Mouse (Mus musculus): ENCODE results near the gene Plac1. TPM values are rescaled to one million over a fixed set of nuclear protein-coding genes. Genes with fewer than 3 reads are reported as not detected.

Gene Plac1
- polyA plus RNA-seq, 1 experiment, result not detected

GRCm38 (mm10) chrX:53168623-53169022 lies 71.3 kb downstream of the Plac1 start:
- H3K27ac ChIP-seq (ENCODE audit: insufficient read depth, low read depth, low read length), result no peak overlapping the region
- H3K4me3 ChIP-seq (ENCODE audit: insufficient read depth, low read depth, low read length), result no peak overlapping the region
- WGBS, result 72% methylated on average over 2 of the region's 2 CpGs
- no peaks in the 10 kb centered on the region for H3K4me1 ChIP-seq (ENCODE audit: control insufficient read depth, insufficient read depth, low read length)
- TF ChIP-seq CTCF (IDR thresholded peaks at IDR 0.05; ENCODE audit: insufficient read depth, low read depth, low read length) (no peak), POLR2A (IDR thresholded peaks at IDR 0.05; ENCODE audit: insufficient read depth, low read depth, low read length) (no peak)

GRCm38 (mm10) chrX:53166901-53167525 lies 72.9 kb downstream of the Plac1 start:
- Histone ChIP-seq H3K27ac (ENCODE audit: insufficient read depth, low read depth, low read length) (no peak overlapping the region), H3K4me1 (ENCODE audit: control insufficient read depth, insufficient read depth, low read length) (no peaks in the 10 kb centered on the region), H3K4me3 (ENCODE audit: insufficient read depth, low read depth, low read length) (no peak overlapping the region)
- TF ChIP-seq CTCF (IDR thresholded peaks at IDR 0.05; ENCODE audit: insufficient read depth, low read depth, low read length), result no peak
- WGBS, result 54% methylated on average over 4 of the region's 4 CpGs

GRCm38 (mm10) chrX:53166251-53166900 lies 73.5 kb downstream of the Plac1 start:
- Histone ChIP-seq H3K4me3 (ENCODE audit: insufficient read depth, low read depth, low read length) (no peak overlapping the region), H3K27ac (ENCODE audit: insufficient read depth, low read depth, low read length) (no peak overlapping the region), H3K4me1 (ENCODE audit: control insufficient read depth, insufficient read depth, low read length) (no peaks in the 10 kb centered on the region)
- TF ChIP-seq CTCF (IDR thresholded peaks at IDR 0.05; ENCODE audit: insufficient read depth, low read depth, low read length), result no peak
- no peak for TF ChIP-seq POLR2A (IDR thresholded peaks at IDR 0.05; ENCODE audit: insufficient read depth, low read depth, low read length)
- WGBS, result 71% methylated on average over 15 of the region's 15 CpGs

GRCm38 (mm10) chrX:53162589-53162988 lies 77.3 kb downstream of the Plac1 start:
- H3K4me1 ChIP-seq (ENCODE audit: control insufficient read depth, insufficient read depth, low read length), result no peaks in the 10 kb centered on the region
- no peak overlapping the region for H3K27ac ChIP-seq (ENCODE audit: insufficient read depth, low read depth, low read length)
- no peak overlapping the region for H3K4me3 ChIP-seq (ENCODE audit: insufficient read depth, low read depth, low read length)
- TF ChIP-seq POLR2A (IDR thresholded peaks at IDR 0.05; ENCODE audit: insufficient read depth, low read depth, low read length) (no peak), CTCF (IDR thresholded peaks at IDR 0.05; ENCODE audit: insufficient read depth, low read depth, low read length) (no peak)
- 58% methylated on average over 4 of the region's 4 CpGs for WGBS

GRCm38 (mm10) chrX:53161583-53161982 lies 78.3 kb downstream of the Plac1 start:
- no peak for TF ChIP-seq POLR2A (IDR thresholded peaks at IDR 0.05; ENCODE audit: insufficient read depth, low read depth, low read length)
- TF ChIP-seq CTCF (IDR thresholded peaks at IDR 0.05; ENCODE audit: insufficient read depth, low read depth, low read length), result no peak

GRCm38 (mm10) chrX:53161115-53161514 lies 78.8 kb downstream of the Plac1 start:
- Histone ChIP-seq H3K4me3 (ENCODE audit: insufficient read depth, low read depth, low read length) (no peak overlapping the region), H3K27ac (ENCODE audit: insufficient read depth, low read depth, low read length) (no peak overlapping the region), H3K4me1 (ENCODE audit: control insufficient read depth, insufficient read depth, low read length) (no peaks in the 10 kb centered on the region)
- TF ChIP-seq POLR2A (IDR thresholded peaks at IDR 0.05; ENCODE audit: insufficient read depth, low read depth, low read length) (no peak), CTCF (IDR thresholded peaks at IDR 0.05; ENCODE audit: insufficient read depth, low read depth, low read length) (no peak)
- 29% methylated on average over 5 of the region's 5 CpGs for WGBS

More at GRCm38 (mm10) chrX:53161583-53161982, 78.3 kb downstream of the Plac1 start:
- H3K4me3 ChIP-seq (ENCODE audit: insufficient read depth, low read depth, low read length), result no peak overlapping the region
- no peak overlapping the region for H3K27ac ChIP-seq (ENCODE audit: insufficient read depth, low read depth, low read length)
- no peaks in the 10 kb centered on the region for H3K4me1 ChIP-seq (ENCODE audit: control insufficient read depth, insufficient read depth, low read length)
- WGBS, result 59% methylated on average over 4 of the region's 4 CpGs

- Histone ChIP-seq H3K27ac (ENCODE audit: insufficient read depth, low read depth, low read length) (no peak overlapping the region), H3K4me1 (ENCODE audit: control insufficient read depth, insufficient read depth, low read length) (no peaks in the 10 kb centered on the region), H3K4me3 (ENCODE audit: insufficient read depth, low read depth, low read length) (no peak overlapping the region)
- WGBS, result 77% methylated on average over 2 of the region's 2 CpGs
- TF ChIP-seq CTCF (IDR thresholded peaks at IDR 0.05; ENCODE audit: insufficient read depth, low read depth, low read length), result no peak
- no peak for TF ChIP-seq POLR2A (IDR thresholded peaks at IDR 0.05; ENCODE audit: insufficient read depth, low read depth, low read length)
Measured at GRCm38 (mm10) chrX:53148039-53148438, 91.9 kb downstream of the Plac1 start.

GRCm38 (mm10) chrX:53146389-53146917 lies 93.5 kb downstream of the Plac1 start:
- WGBS, result 87% methylated on average over 5 of the region's 5 CpGs
- TF ChIP-seq POLR2A (IDR thresholded peaks at IDR 0.05; ENCODE audit: insufficient read depth, low read depth, low read length) (no peak), CTCF (IDR thresholded peaks at IDR 0.05; ENCODE audit: insufficient read depth, low read depth, low read length) (no peak)
- H3K4me1 ChIP-seq (ENCODE audit: control insufficient read depth, insufficient read depth, low read length), result no peaks in the 10 kb centered on the region
- H3K4me3 ChIP-seq (ENCODE audit: insufficient read depth, low read depth, low read length), result no peak overlapping the region
- no peak overlapping the region for H3K27ac ChIP-seq (ENCODE audit: insufficient read depth, low read depth, low read length)

- TF ChIP-seq POLR2A (IDR thresholded peaks at IDR 0.05; ENCODE audit: insufficient read depth, low read depth, low read length) (no peak), CTCF (IDR thresholded peaks at IDR 0.05; ENCODE audit: insufficient read depth, low read depth, low read length) (no peak)
- no peak overlapping the region for H3K4me3 ChIP-seq (ENCODE audit: insufficient read depth, low read depth, low read length)
- WGBS, result 78% methylated on average over 2 of the region's 2 CpGs
Measured at GRCm38 (mm10) chrX:53139641-53140040, 100.3 kb downstream of the Plac1 start.

More at GRCm38 (mm10) chrX:53139641-53140040, 100.3 kb downstream of the Plac1 start:
- H3K27ac ChIP-seq (ENCODE audit: insufficient read depth, low read depth, low read length), result no peak overlapping the region
- H3K4me1 ChIP-seq (ENCODE audit: control insufficient read depth, insufficient read depth, low read length), result no peaks in the 10 kb centered on the region
